Mouse (Mus musculus): Measurements from ENCODE around the gene Smad5. TPM values are rescaled to one million over a fixed set of nuclear protein-coding genes. Genes with fewer than 3 reads are reported as not detected.

The Smad5 gene
- total and polyA plus RNA-seq, 3 experiments = 8.0 to 11.3 TPM; not detected in 1

GRCm38 (mm10) chr13:56742325-56742901 lies 39.6 kb downstream of the Smad5 start:
- no peak for DNase-seq (ENCODE audit: low read depth, low spot score)
- no peaks in the 10 kb centered on the region for H3K4me1 ChIP-seq (ENCODE audit: control insufficient read depth in 1 of 2, insufficient read depth in 2 of 2, low read length in 2 of 2)
- H3K9ac ChIP-seq (ENCODE audit: control insufficient read depth, low read depth, low read length, poor library complexity, severe bottlenecking) = no peak overlapping the region
- H3K9me3 ChIP-seq (replicated peaks; ENCODE audit: insufficient read depth, low read length) = no peaks in the 10 kb centered on the region
- no peak overlapping the region for H3K4me3 ChIP-seq (ENCODE audit: control insufficient read depth in 1 of 2, insufficient read depth in 1 of 2, low read depth in 2 of 2, low read length in 2 of 2)
- no peaks in the 10 kb centered on the region for H3K27me3 ChIP-seq (ENCODE audit: control insufficient read depth in 1 of 2, insufficient read depth in 2 of 2, low read length in 2 of 2)
- no peak for TF ChIP-seq POLR2AphosphoS5 (IDR thresholded peaks at IDR 0.05; ENCODE audit: borderline replicate concordance, low read depth, low read length)
- TF ChIP-seq POLR2AphosphoS2 (IDR thresholded peaks at IDR 0.05; ENCODE audit: low read length) = no peak
- no peak for TF ChIP-seq TAL1 (IDR thresholded peaks at IDR 0.05; ENCODE audit: low read length)
- no peak overlapping the region for H3K27ac ChIP-seq (ENCODE audit: control insufficient read depth, low read depth, low read length)
- H3K79me2 ChIP-seq (ENCODE audit: control insufficient read depth, insufficient read depth, low read length, poor library complexity) = no peaks in the 10 kb centered on the region
- H3K36me3 ChIP-seq (ENCODE audit: control insufficient read depth in 1 of 2, insufficient read depth in 2 of 2, low read length in 2 of 2) = no peaks in the 10 kb centered on the region

- no peaks in the 10 kb centered on the region for H3K9me3 ChIP-seq (replicated peaks; ENCODE audit: insufficient read depth, low read length)
- no peaks in the 10 kb centered on the region for H3K36me3 ChIP-seq (ENCODE audit: control insufficient read depth in 1 of 2, insufficient read depth in 2 of 2, low read length in 2 of 2)
- H3K27ac ChIP-seq (ENCODE audit: control insufficient read depth, low read depth, low read length) = no peak overlapping the region
- H3K79me2 ChIP-seq (ENCODE audit: control insufficient read depth, insufficient read depth, low read length, poor library complexity) = no peaks in the 10 kb centered on the region
- H3K9ac ChIP-seq (ENCODE audit: control insufficient read depth, low read depth, low read length, poor library complexity, severe bottlenecking) = no peak overlapping the region
- no peaks in the 10 kb centered on the region for H3K27me3 ChIP-seq (ENCODE audit: control insufficient read depth in 1 of 2, insufficient read depth in 2 of 2, low read length in 2 of 2)
- TF ChIP-seq TCF12 (IDR thresholded peaks at IDR 0.05; ENCODE audit: low read depth, low read length) (no peak), KAT2A (conservative IDR thresholded peaks at IDR 0.05; ENCODE audit: low read depth, low read length) (no peak), ETS1 (IDR thresholded peaks at IDR 0.05; ENCODE audit: low read depth, low read length) (no peak), CHD1 (IDR thresholded peaks at IDR 0.05; ENCODE audit: low read depth, low read length) (no peak), POLR2AphosphoS2 (IDR thresholded peaks at IDR 0.05; ENCODE audit: low read length) (no peak), MAZ (IDR thresholded peaks at IDR 0.05; ENCODE audit: low read depth, low read length) (no peak), GABPA (IDR thresholded peaks at IDR 0.05; ENCODE audit: low read depth, low read length) (no peak), CHD2 (IDR thresholded peaks at IDR 0.05; ENCODE audit: low read length) (no peak), SIN3A (IDR thresholded peaks at IDR 0.05; ENCODE audit: low read length) (no peak), E2F4 (IDR thresholded peaks at IDR 0.05; ENCODE audit: borderline replicate concordance, low read depth, low read length) (no peak), POLR2AphosphoS5 (IDR thresholded peaks at IDR 0.05; ENCODE audit: borderline replicate concordance, low read depth, low read length) (no peak), EP300 (IDR thresholded peaks at IDR 0.05; ENCODE audit: low read depth in 1 of 2, low read length in 2 of 2) (no peak), ZC3H11A (IDR thresholded peaks at IDR 0.05; ENCODE audit: low read depth, low read length) (no peak)
- DNase-seq (ENCODE audit: low read depth, low spot score) = no peak
- no peak overlapping the region for H3K4me3 ChIP-seq (ENCODE audit: control insufficient read depth in 1 of 2, insufficient read depth in 1 of 2, low read depth in 2 of 2, low read length in 2 of 2)
- H3K4me1 ChIP-seq (ENCODE audit: control insufficient read depth in 1 of 2, insufficient read depth in 2 of 2, low read length in 2 of 2) = no peaks in the 10 kb centered on the region
Observed at GRCm38 (mm10) chr13:56746739-56747532, 44.1 kb downstream of the Smad5 start.

Data from MEL (cell line).